Mouse (Mus musculus): Measurements from ENCODE around the gene Antxr1. TPM values are rescaled to one million over a fixed set of nuclear protein-coding genes. Genes with fewer than 3 reads are reported as not detected.

Antxr1 gene
- total RNA-seq, 2 experiments from 2014 or later: 15.4 to 15.5 TPM

- no peak for DNase-seq (ENCODE audit: low spot score in 2 of 2)
- intact Hi-C loops (cut with DNase I): no loop called here
These were observed 211.6 kb downstream of the Antxr1 start for GRCm38 (mm10) chr6:87123973-87124372.

DNA sequence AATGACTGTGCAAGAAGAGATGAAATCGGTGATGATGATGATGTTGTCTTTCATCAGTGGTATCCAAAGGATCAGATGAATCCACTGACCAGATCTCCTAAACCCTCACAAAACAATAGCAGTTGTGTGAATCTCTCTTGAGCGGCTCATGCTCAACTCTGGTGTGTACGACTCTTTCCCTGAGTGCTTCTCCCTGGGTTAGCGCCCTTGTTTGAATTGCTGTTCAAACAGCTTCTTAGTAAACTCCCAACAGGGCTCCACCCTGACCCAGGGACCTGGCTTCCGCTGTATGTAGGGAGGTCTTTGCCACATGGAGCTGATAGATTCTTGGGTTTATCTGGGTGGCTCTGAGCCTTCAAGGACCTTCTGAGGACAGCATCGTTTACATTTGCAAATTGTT lies 212.2 kb downstream of the Antxr1 start:
- DNase-seq (ENCODE audit: low spot score in 2 of 2): no peak
- intact Hi-C loops (cut with DNase I): no loop called here

GRCm38 (mm10) chr6:87121961-87122360 lies 213.7 kb downstream of the Antxr1 start:
- intact Hi-C loops (cut with DNase I): no loop called here
- no peak for DNase-seq (ENCODE audit: low spot score in 2 of 2)

DNA sequence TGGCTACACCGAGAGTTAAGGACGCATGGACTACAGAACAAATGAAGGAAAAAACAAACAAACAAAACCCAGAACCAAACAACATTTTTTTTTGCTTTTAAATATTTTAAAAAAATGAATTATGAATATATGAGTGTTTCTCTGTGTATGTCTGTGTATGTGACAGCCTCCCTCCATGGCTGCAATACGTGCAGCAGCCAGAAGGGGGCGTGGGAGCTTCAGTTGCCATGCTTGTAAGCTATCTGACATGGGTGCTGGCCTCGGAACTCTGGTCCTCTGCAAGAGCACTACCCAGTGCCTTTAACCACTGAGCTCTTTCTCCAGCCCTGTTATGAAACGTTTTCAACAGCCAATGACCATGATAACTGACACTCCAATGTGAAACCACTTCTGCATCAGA lies 215.0 kb downstream of the Antxr1 start:
- DNase-seq (ENCODE audit: low spot score in 2 of 2): no peak
- intact Hi-C loops (cut with DNase I): no loop called here

GRCm38 (mm10) chr6:87119975-87120374 lies 215.6 kb downstream of the Antxr1 start:
- intact Hi-C loops (cut with DNase I): no loop called here
- no peak for DNase-seq (ENCODE audit: low spot score in 2 of 2)

DNA sequence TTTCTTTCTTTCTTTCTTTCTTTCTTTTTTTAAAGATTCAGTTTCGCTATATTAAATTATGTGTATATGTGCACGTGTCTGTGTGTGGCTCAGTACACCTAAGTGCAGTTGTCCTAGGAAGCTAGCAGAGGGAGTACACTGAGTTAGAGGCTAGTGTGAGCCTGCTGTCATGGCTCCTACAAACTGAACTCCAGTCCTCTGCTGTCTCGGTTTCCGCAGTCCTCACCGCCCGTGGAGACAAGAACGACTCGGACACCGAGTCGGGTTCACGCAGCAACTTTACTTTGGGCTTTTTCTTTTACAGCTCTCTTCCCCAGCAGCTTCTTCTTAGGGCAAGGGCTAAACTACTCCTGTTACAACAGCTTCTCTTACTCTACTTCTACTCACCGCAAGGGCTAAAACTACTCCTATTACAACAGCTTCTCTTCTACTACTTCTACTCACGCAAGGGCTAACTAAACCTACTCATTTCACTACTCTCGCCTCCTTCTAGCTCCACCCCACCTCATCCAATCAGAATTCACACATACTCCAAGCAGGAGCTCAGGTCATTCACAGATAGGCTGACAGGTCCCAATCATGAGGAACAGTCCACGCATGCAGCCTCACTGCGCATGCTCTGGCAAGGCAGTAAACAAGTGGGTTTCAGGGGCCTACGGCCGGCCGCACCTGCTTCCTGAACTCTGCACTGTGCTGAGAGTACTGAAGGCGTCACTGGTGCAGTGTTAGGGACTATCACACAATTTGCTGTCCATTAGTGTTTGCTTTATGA lies 216.4 kb downstream of the Antxr1 start:
- no peak for DNase-seq (ENCODE audit: low spot score in 2 of 2)
- intact Hi-C loops (cut with DNase I): no loop called here

- DNase-seq (ENCODE audit: low spot score in 2 of 2): no peak
- intact Hi-C loops (cut with DNase I): no loop called here
These were observed 219.0 kb downstream of the Antxr1 start for GRCm38 (mm10) chr6:87116596-87116995.

GRCm38 (mm10) chr6:87115981-87116380 lies 219.6 kb downstream of the Antxr1 start:
- DNase-seq (ENCODE audit: low spot score in 2 of 2): no peak
- intact Hi-C loops (cut with DNase I): no loop called here

DNA sequence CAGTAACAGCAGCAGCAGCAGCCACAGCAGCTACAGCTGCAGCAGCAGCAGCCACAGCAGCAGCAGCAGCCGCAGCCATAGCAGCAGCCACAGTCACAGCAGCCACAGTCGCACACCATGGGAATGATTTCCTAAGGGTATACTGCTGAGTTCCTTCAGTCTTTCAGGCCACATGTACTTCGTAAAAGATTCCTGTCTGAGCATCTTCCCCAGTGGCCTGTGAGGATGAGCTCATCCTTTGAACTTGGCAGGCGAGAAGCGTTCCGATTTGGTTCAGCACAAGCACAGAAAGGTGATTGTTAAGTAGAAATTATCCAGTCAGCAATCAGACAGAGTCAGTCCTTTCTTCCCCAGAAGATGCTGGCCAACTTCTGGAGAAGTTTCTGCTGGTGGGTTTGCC lies 223.5 kb downstream of the Antxr1 start:
- intact Hi-C loops (cut with DNase I): no loop called here
- no peak for DNase-seq (ENCODE audit: low spot score in 2 of 2)

- DNase-seq (ENCODE audit: low spot score in 2 of 2): no peak
These were observed 224.1 kb downstream of the Antxr1 start for GRCm38 (mm10) chr6:87111493-87111892.

GRCm38 (mm10) chr6:87104123-87104796 lies 231.4 kb downstream of the Antxr1 start, which contains the start of gene D6Ertd527e:
D6Ertd527e (plus strand) TSS chr6:87104746.
- intact Hi-C loops (cut with DNase I): loop anchor here (5.0 kb wide), 2 partner anchors 133 to 418 kb away; no protein-coding TSS in a partner anchor
- DNase-seq (ENCODE audit: low spot score in 2 of 2): no peak

More at GRCm38 (mm10) chr6:87111493-87111892, 224.1 kb downstream of the Antxr1 start:
- intact Hi-C loops (cut with DNase I): no loop called here

GRCm38 (mm10) chr6:87103314-87103713 lies 232.3 kb downstream of the Antxr1 start:
- intact Hi-C loops (cut with DNase I): loop anchor here (5.0 kb wide), 2 partner anchors 134 to 419 kb away; no protein-coding TSS in a partner anchor

GRCm38 (mm10) chr6:87102421-87102911 lies 233.2 kb downstream of the Antxr1 start:
- intact Hi-C loops (cut with DNase I): loop anchor here (5.0 kb wide), 2 partner anchors 135 to 420 kb away; no protein-coding TSS in a partner anchor
- no peak for DNase-seq (ENCODE audit: low spot score in 2 of 2)

More at GRCm38 (mm10) chr6:87103314-87103713, 232.3 kb downstream of the Antxr1 start:
- no peak for DNase-seq (ENCODE audit: low spot score in 2 of 2)

DNA sequence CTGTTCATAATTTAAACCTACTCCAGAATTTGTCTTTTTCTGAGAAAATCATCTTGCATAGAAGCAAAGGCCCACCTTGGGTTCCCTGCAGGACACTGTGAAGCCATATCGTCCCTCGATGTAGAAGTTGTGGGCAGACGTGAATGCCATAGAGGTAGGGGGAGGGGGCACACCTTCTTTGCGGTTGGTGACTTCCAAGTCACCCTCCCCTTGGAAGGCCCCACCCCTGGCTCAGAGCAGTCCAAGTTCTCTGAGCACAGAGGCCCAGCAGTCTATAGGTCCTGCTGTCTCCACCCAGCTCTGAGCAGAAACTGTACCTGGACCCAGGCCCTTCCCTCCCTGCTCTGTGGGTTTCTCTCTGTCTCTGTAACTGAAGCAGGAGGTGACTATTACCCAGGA lies 233.7 kb downstream of the Antxr1 start:
- intact Hi-C loops (cut with DNase I): loop anchor here (1.0 to 5.0 kb wide), 4 partner anchors 135 to 420 kb away; partner anchors contain the start of gene Antxr1
- DNase-seq (ENCODE audit: low spot score in 2 of 2): no peak

- DNase-seq (ENCODE audit: low spot score in 2 of 2): peak; percentile 93 to 95
- intact Hi-C loops (cut with DNase I): loop anchor here (1.0 to 5.0 kb wide), 4 partner anchors 136 to 421 kb away; partner anchors contain the start of gene Antxr1
These were observed 234.2 kb downstream of the Antxr1 start for GRCm38 (mm10) chr6:87101281-87101954.

DNA sequence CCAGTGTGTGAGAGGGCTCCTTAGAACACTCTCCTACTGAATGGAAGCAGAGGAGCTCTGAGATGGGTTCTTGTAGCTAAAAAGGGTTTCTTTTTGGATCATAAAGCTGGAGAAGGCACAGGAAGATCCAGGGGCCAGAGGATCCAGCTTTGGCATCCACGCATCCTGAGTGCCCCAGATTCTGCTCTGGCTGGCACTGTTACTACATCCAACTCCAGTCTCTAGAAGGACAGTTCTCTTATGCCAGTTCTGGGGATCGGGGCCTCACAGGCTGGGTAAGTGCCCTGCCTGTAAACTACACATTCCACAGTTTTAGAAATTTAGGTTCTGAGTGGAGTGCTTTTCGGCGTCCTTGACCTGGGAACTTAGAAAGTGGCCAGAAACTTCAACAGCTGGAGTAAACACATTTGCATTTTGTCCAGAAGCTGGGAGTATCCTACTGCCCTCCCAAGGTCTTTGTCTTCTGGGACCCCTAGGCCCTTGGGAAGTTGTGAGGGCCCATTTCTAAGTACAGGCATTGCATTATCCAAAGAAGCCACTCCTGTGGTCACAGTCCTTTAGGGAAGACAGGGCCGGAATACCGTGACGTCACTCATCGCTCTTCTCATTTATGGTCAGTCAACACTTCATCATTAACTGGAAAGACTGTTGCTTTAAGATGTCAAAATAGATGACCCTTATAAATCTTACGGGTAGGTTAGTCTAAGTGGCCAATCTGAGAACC lies 235.2 kb downstream of the Antxr1 start:
- DNase-seq (ENCODE audit: low spot score in 2 of 2): peak in 1 of 2 experiments; percentile 13
- intact Hi-C loops (cut with DNase I): loop anchor here (1.0 to 5.0 kb wide), 4 partner anchors 137 to 422 kb away; partner anchors contain the start of gene Antxr1

GRCm38 (mm10) chr6:87099671-87100296 lies 235.8 kb downstream of the Antxr1 start:
- peak; percentile 18 to 58 for DNase-seq (ENCODE audit: low spot score in 2 of 2)
- intact Hi-C loops (cut with DNase I): loop anchor here (5.0 kb wide), 2 partner anchors 138 to 423 kb away; no protein-coding TSS in a partner anchor

GRCm38 (mm10) chr6:87099261-87099660 lies 236.4 kb downstream of the Antxr1 start:
- intact Hi-C loops (cut with DNase I): no loop called here
- no peak for DNase-seq (ENCODE audit: low spot score in 2 of 2)

All from left cerebral cortex, postnatal 14 days (tissue).